Mouse (Mus musculus): ENCODE results near the gene Fam3c. TPM values are rescaled to one million over a fixed set of nuclear protein-coding genes. Genes with fewer than 3 reads are reported as not detected.

The Fam3c gene
- total RNA-seq, 2 experiments from 2014 or later = 28.9 to 29.0 TPM

GRCm38 (mm10) chr6:22355396-22356085 lies 502 bp downstream of the Fam3c start:
- intact Hi-C loops (cut with DNase I) = loop anchor here (2.0 to 10.0 kb wide), 2 partner anchors 29 to 501 kb away; partner anchors contain the start of gene Tspan12

GRCm38 (mm10) chr6:22354675-22355074 lies 1.4 kb downstream of the Fam3c start:
- DNase-seq = no peak
- intact Hi-C loops (cut with DNase I) = loop anchor here (2.0 to 10.0 kb wide), 2 partner anchors 28 to 500 kb away; partner anchors contain the start of gene Tspan12

More at GRCm38 (mm10) chr6:22355396-22356085, 502 bp downstream of the Fam3c start:
- no peak for DNase-seq

- DNase-seq = no peak
- intact Hi-C loops (cut with DNase I) = loop anchor here (2.0 to 10.0 kb wide), 2 partner anchors 27 to 499 kb away; partner anchors contain the start of gene Tspan12
Measured at GRCm38 (mm10) chr6:22354031-22354430, 2.0 kb downstream of the Fam3c start.

GRCm38 (mm10) chr6:22351551-22351950 lies 4.5 kb downstream of the Fam3c start:
- intact Hi-C loops (cut with DNase I) = loop anchor here (10.0 kb wide), 1 partner anchor 497 kb away; the partner anchor contains the start of gene Tspan12
- DNase-seq = no peak

- intact Hi-C loops (cut with DNase I) = loop anchor here (10.0 kb wide), 1 partner anchor 495 kb away; the partner anchor contains the start of gene Tspan12
- no peak for DNase-seq
Measured at GRCm38 (mm10) chr6:22350239-22350571, 5.8 kb downstream of the Fam3c start.

GRCm38 (mm10) chr6:22349531-22350238 lies 6.4 kb downstream of the Fam3c start:
- intact Hi-C loops (cut with DNase I) = loop anchor here (10.0 kb wide), 1 partner anchor 495 kb away; the partner anchor contains the start of gene Tspan12
- no peak for DNase-seq

GRCm38 (mm10) chr6:22348975-22349374 lies 7.1 kb downstream of the Fam3c start:
- intact Hi-C loops (cut with DNase I) = no loop called here
- DNase-seq = no peak

- intact Hi-C loops (cut with DNase I) = no loop called here
Measured at GRCm38 (mm10) chr6:22348130-22348529, 7.9 kb downstream of the Fam3c start.

GRCm38 (mm10) chr6:22347132-22347902 lies 8.7 kb downstream of the Fam3c start:
- no peak for DNase-seq
- intact Hi-C loops (cut with DNase I) = no loop called here

More at GRCm38 (mm10) chr6:22348130-22348529, 7.9 kb downstream of the Fam3c start:
- DNase-seq = no peak

- intact Hi-C loops (cut with DNase I) = no loop called here
- DNase-seq = peak in 1 of 2 experiments; percentile 34
Measured at GRCm38 (mm10) chr6:22344443-22344842, 11.6 kb downstream of the Fam3c start.

GRCm38 (mm10) chr6:22343706-22344105 lies 12.3 kb downstream of the Fam3c start:
- no peak for DNase-seq

GRCm38 (mm10) chr6:22343292-22343691 lies 12.8 kb downstream of the Fam3c start:
- no peak for DNase-seq
- intact Hi-C loops (cut with DNase I) = no loop called here

More at GRCm38 (mm10) chr6:22343706-22344105, 12.3 kb downstream of the Fam3c start:
- intact Hi-C loops (cut with DNase I) = no loop called here

GRCm38 (mm10) chr6:22340779-22341178 lies 15.3 kb downstream of the Fam3c start:
- intact Hi-C loops (cut with DNase I) = no loop called here
- DNase-seq = no peak

- no peak for DNase-seq
- intact Hi-C loops (cut with DNase I) = no loop called here
Measured at GRCm38 (mm10) chr6:22339763-22340542, 16.1 kb downstream of the Fam3c start.

- no peak for DNase-seq
- intact Hi-C loops (cut with DNase I) = no loop called here
Measured at GRCm38 (mm10) chr6:22332548-22332947, 23.5 kb downstream of the Fam3c start.

GRCm38 (mm10) chr6:22330169-22330960 lies 25.7 kb downstream of the Fam3c start:
- no peak for DNase-seq
- intact Hi-C loops (cut with DNase I) = no loop called here

- DNase-seq = no peak
- intact Hi-C loops (cut with DNase I) = loop anchor here (2.0 to 10.0 kb wide), 3 partner anchors 27 to 657 kb away; no protein-coding TSS in a partner anchor
Measured at GRCm38 (mm10) chr6:22327931-22328330, 28.1 kb downstream of the Fam3c start.

- no peak for DNase-seq
- intact Hi-C loops (cut with DNase I) = loop anchor here (2.0 to 10.0 kb wide), 3 partner anchors 28 to 658 kb away; no protein-coding TSS in a partner anchor
Measured at GRCm38 (mm10) chr6:22327091-22327490, 29.0 kb downstream of the Fam3c start.

GRCm38 (mm10) chr6:22326289-22326688 lies 29.8 kb downstream of the Fam3c start:
- intact Hi-C loops (cut with DNase I) = loop anchor here (2.0 to 10.0 kb wide), 3 partner anchors 29 to 659 kb away; no protein-coding TSS in a partner anchor
- no peak for DNase-seq

Measured in heart, postnatal 14 days (tissue).